Comparison of ENCODE assay signal across 19 mouse cellular contexts in the genomic region with DNA sequence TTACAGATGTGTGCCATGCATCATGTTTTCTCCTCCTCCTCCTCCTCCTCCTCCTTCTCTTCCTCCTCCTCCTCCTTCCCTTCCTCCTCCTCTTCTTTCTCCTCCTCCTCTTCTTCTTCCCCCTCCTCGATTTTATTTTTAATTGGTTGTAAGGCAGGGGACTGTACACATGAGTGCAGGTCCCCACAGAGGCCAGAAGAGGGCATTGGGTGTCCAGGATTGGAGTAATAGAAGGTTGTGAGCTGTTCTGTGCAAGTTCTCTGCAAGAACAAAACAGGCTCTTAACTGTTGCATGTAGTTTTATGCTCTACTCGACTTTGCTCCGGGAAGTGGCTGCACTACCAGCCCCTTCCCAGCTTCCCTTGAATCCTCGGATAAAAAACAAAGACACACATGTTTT. TPM values are rescaled to one million over a fixed set of nuclear protein-coding genes. Genes with fewer than 3 reads are reported as not detected.
DNase-seq lines count a peak whose midpoint lies in the region; ATAC-seq and TF ChIP-seq lines count a peak whose summit lies in the region.
"Had no signal": no experiment of that assay in that cellular context is flagged by ENCODE, and none has a peak within 500 bp of the region (broad histone marks: within the 10 kb centered on the region; RNA-seq: fewer than 3 reads in every experiment).

No protein-coding gene starts in this region.

- H3K36me3 ChIP-seq in embryonic facial prominence, embryonic 14.5 days (ENCODE audit: control insufficient read depth, insufficient read depth, low read length) = peaks cover 33% of the 10 kb centered on the region
- peaks cover 47% of the 10 kb centered on the region for H3K36me3 ChIP-seq in embryonic facial prominence, embryonic 10.5 days (replicated peaks)

- no peak overlapping the region for H3K9ac ChIP-seq in embryonic facial prominence, embryonic 14.5 days (ENCODE audit: low read depth, low read length)
- H3K9ac ChIP-seq: hindbrain, embryonic 15.5 days; limb, embryonic 12.5 days had no signal

- ATAC-seq in embryonic facial prominence, embryonic 14.5 days (ENCODE audit: low read depth) = no peak
- ATAC-seq: midbrain, embryonic 16.5 days had no signal

- no peaks in the 10 kb centered on the region for H3K4me1 ChIP-seq in embryonic facial prominence, embryonic 14.5 days (ENCODE audit: control insufficient read depth, insufficient read depth, low read length)
- H3K4me1 ChIP-seq in embryonic facial prominence, embryonic 10.5 days = peaks cover 10% of the 10 kb centered on the region
- H3K4me1 ChIP-seq: hindbrain, embryonic 15.5 days had no signal

- TF ChIP-seq CTCF in layer of hippocampus, adult 2 months (conservative IDR thresholded peaks at IDR 0.05) = peak; percentile 54

- H3K27ac ChIP-seq in embryonic facial prominence, embryonic 14.5 days (replicated peaks; ENCODE audit: low read depth, low read length) = no peak overlapping the region
- no peak overlapping the region for H3K27ac ChIP-seq in embryonic facial prominence, embryonic 10.5 days (replicated peaks)
- H3K27ac ChIP-seq in layer of hippocampus, adult 2 months = no peak overlapping the region
- H3K27ac ChIP-seq: heart, embryonic 10.5 days; hindbrain, embryonic 15.5 days; limb, embryonic 12.5 days had no signal

- H3K9me3 ChIP-seq in embryonic facial prominence, embryonic 14.5 days (ENCODE audit: control insufficient read depth, low read length) = no peaks in the 10 kb centered on the region
- H3K9me3 ChIP-seq in embryonic facial prominence, embryonic 10.5 days = no peaks in the 10 kb centered on the region
- H3K9me3 ChIP-seq: forebrain, embryonic 10.5 days; heart, embryonic 10.5 days; hindbrain, embryonic 15.5 days; limb, embryonic 12.5 days had no signal

- H3K4me2 ChIP-seq in embryonic facial prominence, embryonic 14.5 days (ENCODE audit: low read depth, low read length) = no peak overlapping the region
- H3K4me2 ChIP-seq: hindbrain, embryonic 15.5 days; limb, embryonic 12.5 days had no signal

- no peaks in the 10 kb centered on the region for H3K27me3 ChIP-seq in embryonic facial prominence, embryonic 14.5 days (replicated peaks; ENCODE audit: control insufficient read depth, insufficient read depth, low read length)
- H3K27me3 ChIP-seq in embryonic facial prominence, embryonic 10.5 days (replicated peaks; ENCODE audit: low read depth, poor library complexity, severe bottlenecking) = peaks cover 5% of the 10 kb centered on the region
- H3K27me3 ChIP-seq: hindbrain, embryonic 15.5 days had no signal

- DNase-seq in embryonic facial prominence, embryonic 14.5 days (ENCODE audit: low spot score) = peak; percentile 6
- no peak for DNase-seq in embryonic facial prominence, embryonic 10.5 days (ENCODE audit: low spot score)
- DNase-seq in layer of hippocampus, adult 2 months (ENCODE audit: low spot score in 2 of 2) = no peak
- no peak for DNase-seq in layer of hippocampus, adult 9-11 months
- DNase-seq in 416B (ENCODE audit: low read depth) = peak; percentile 72
- DNase-seq in adipocyte (ENCODE audit: low spot score) = peak; percentile 37
- DNase-seq in cerebellum, postnatal 25 days = no peak
- no peak for DNase-seq in cerebellum, adult 11-12 months
- DNase-seq: adrenal gland, postnatal 36 days; B cell, adult 2 months; cerebellum, adult 8-10 months; kidney, postnatal 10 days; layer of hippocampus, postnatal 36 days; lung, postnatal 36 days had no signal

- no peak overlapping the region for H3K4me3 ChIP-seq in embryonic facial prominence, embryonic 14.5 days (ENCODE audit: low read depth, low read length)
- H3K4me3 ChIP-seq in embryonic facial prominence, embryonic 10.5 days = no peak overlapping the region
- no peak overlapping the region for H3K4me3 ChIP-seq in layer of hippocampus, adult 2 months
- H3K4me3 ChIP-seq: forebrain, embryonic 10.5 days; heart, embryonic 10.5 days; hindbrain, embryonic 15.5 days; limb, embryonic 12.5 days had no signal

- WGBS in embryonic facial prominence, embryonic 14.5 days = 51% methylated on average over 4 of the region's 4 CpGs
- WGBS in embryonic facial prominence, embryonic 10.5 days = 76% methylated on average over 4 of the region's 4 CpGs

RNA-seq across cellular contexts. Expression of a gene that starts 11.6 kb away (rescaled TPM):
- 115 and 130 TPM in 2 replicates for polyA plus RNA-seq in embryonic facial prominence, embryonic 14.5 days (2014; fragmentation: Nextera tagmentation; extraction: Ambion mirVana)
- polyA plus RNA-seq in embryonic facial prominence, embryonic 10.5 days (2016; fragmentation: Nextera tagmentation; extraction: Ambion mirVana) = 185 and 189 TPM in 2 replicates
- total RNA-seq in layer of hippocampus, adult 2 months (2021) = 10 to 100 TPM; 73.7 to 77.4 TPM

RNA-seq across cellular contexts. Expression of a gene that starts 15.5 kb away (rescaled TPM):
- 1.5 TPM in 2 replicates for polyA plus RNA-seq in embryonic facial prominence, embryonic 14.5 days (2014; fragmentation: Nextera tagmentation; extraction: Ambion mirVana)
- polyA plus RNA-seq in embryonic facial prominence, embryonic 10.5 days (2016; fragmentation: Nextera tagmentation; extraction: Ambion mirVana) = 0.25 TPM in 2 replicates
- total RNA-seq in layer of hippocampus, adult 2 months (2021) = 10 to 100 TPM; 83.5 to 90.4 TPM
- polyA plus RNA-seq: forebrain, embryonic 10.5 days had no signal

RNA-seq across cellular contexts. Expression of a gene that starts 54.8 kb away (rescaled TPM):
- 40.1 and 42.2 TPM in 2 replicates for polyA plus RNA-seq in embryonic facial prominence, embryonic 14.5 days (2014; fragmentation: Nextera tagmentation; extraction: Ambion mirVana)
- 72.3 and 76.1 TPM in 2 replicates for polyA plus RNA-seq in embryonic facial prominence, embryonic 10.5 days (2016; fragmentation: Nextera tagmentation; extraction: Ambion mirVana)
- 100 to 1,000 TPM; 114 to 119 TPM for total RNA-seq in layer of hippocampus, adult 2 months (2021)

RNA-seq across cellular contexts. Expression of a gene that starts 55.6 kb away (rescaled TPM):
- 0.06 and 0.14 TPM in 2 replicates for polyA plus RNA-seq in embryonic facial prominence, embryonic 14.5 days (2014; fragmentation: Nextera tagmentation; extraction: Ambion mirVana)
- polyA plus RNA-seq in embryonic facial prominence, embryonic 10.5 days (2016; fragmentation: Nextera tagmentation; extraction: Ambion mirVana) = 0.30 TPM in 1 of 2 replicates, not detected in the other
- total RNA-seq in layer of hippocampus, adult 2 months (2021) = 1 to 10 TPM; 1.2 to 1.9 TPM
- polyA plus RNA-seq: limb, embryonic 12.5 days had no signal

Comparison
In these comparisons a context has a peak if more than half of its experiments do, and no peak if none do; other contexts are left out.
1. DNase-seq: peak in embryonic facial prominence, embryonic 14.5 days (single experiment), 416B (single experiment) and adipocyte (single experiment); none in embryonic facial prominence, embryonic 10.5 days (single experiment), layer of hippocampus, adult 2 months (0 of 2), layer of hippocampus, adult 9-11 months (single experiment), cerebellum, postnatal 25 days (0 of 2) and cerebellum, adult 11-12 months (single experiment).